Mouse (Mus musculus): ENCODE results near the gene Mettl26. TPM values are rescaled to one million over a fixed set of nuclear protein-coding genes. Genes with fewer than 3 reads are reported as not detected.

The Mettl26 gene
- polyA plus RNA-seq, 1 experiment: 23.6 TPM

DNA sequence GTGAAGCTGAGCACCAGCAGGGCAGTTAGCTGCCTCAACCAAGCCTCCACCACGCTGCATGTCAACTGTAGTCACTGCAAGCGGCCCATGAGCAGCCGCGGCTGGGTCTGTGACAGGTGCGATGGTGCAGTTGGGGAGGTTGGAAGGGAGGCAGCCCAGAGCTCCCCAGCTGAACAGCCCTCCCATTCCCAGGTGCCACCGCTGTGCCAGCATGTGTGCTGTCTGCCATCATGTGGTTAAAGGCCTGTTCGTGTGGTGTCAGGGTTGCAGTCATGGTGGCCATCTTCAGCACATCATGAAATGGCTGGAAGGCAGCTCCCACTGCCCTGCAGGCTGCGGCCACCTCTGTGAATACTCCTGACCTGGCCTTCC lies 46.7 kb upstream of the Mettl26 start:
- Histone ChIP-seq H3K79me2 (ENCODE audit: control insufficient read depth, insufficient read depth) (peaks cover 23% of the 10 kb centered on the region), H3K4me3 (peak overlapping the region; percentile 32), H3K4me2 (ENCODE audit: low read depth) (peak overlapping the region; percentile 62), H3K36me3 (ENCODE audit: control insufficient read depth, insufficient read depth) (no peaks in the 10 kb centered on the region), H3K27me3 (ENCODE audit: control insufficient read depth, insufficient read depth, insufficient read length) (no peaks in the 10 kb centered on the region), H3ac (ENCODE audit: control insufficient read depth, insufficient read length) (no peak overlapping the region)
- TF ChIP-seq MAX (IDR thresholded peaks at IDR 0.05; ENCODE audit: low read depth) (no peak), TCF12 (IDR thresholded peaks at IDR 0.05; ENCODE audit: insufficient read depth, poor library complexity, severe bottlenecking) (no peak), MYOD1 (IDR thresholded peaks at IDR 0.05; ENCODE audit: control insufficient read depth in 1 of 3, insufficient read length in 2 of 3, low read depth in 2 of 3) (peak in 1 of 3 experiments; percentile 3), USF1 (IDR thresholded peaks at IDR 0.05; ENCODE audit: low read depth) (no peak), E2F4 (IDR thresholded peaks at IDR 0.05; ENCODE audit: insufficient read depth) (no peak), MYOG (IDR thresholded peaks at IDR 0.05; ENCODE audit: control insufficient read depth in 1 of 3, insufficient read depth in 1 of 3, insufficient read length in 2 of 3, low read depth in 2 of 3) (peak in 2 of 3 experiments; percentile 12 to 54), POLR2A (IDR thresholded peaks at IDR 0.05; ENCODE audit: insufficient read length, low read depth) (no peak), TCF3 (IDR thresholded peaks at IDR 0.05; ENCODE audit: insufficient read length, low read depth) (no peak), POLR2AphosphoS2 (IDR thresholded peaks at IDR 0.05; ENCODE audit: insufficient read length, low read depth) (peak; percentile 74)

DNA sequence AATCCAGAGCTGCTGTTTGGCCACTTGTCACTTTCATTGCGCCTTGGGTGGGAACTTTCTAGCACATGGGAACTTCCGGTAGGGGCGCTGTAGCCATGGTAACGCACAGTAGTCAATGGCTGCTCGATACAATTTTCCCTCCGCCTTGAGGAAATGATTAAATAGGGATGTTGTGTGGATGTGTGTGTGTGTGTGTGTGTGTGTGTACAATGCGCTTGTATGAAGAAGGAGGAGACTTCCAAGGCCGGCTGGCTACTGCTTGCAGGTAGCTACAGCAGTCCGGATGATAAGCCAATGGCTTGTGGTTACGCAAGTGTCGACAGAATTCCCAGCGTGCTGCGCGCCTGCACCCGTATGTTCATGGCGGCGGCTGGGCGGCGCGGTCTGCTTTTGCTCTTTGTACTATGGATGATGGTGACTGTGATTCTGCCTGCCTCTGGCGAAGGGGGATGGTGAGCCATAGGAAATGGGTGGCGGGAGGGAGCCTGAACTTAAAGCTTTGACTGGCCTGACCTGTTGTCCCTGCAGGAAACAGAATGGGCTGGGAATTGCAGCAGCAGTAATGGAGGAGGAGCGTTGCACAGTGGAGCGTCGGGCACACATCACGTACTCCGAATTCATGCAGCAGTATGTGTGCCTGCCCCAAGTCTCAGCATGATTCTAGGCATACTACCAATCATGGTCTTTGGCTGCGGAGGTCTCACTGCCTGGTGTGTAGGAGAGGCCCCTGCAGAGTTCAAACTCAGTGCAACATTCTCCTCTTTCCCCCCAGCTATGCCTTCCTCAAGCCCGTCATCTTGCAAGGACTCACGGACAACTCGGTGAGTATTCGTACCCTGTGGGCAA lies 45.9 kb upstream of the Mettl26 start, which contains the start of gene Jmjd8:
Gene Jmjd8, plus strand, starts transcription at position 156 of the 846 bp plus-strand sequence.
- Histone ChIP-seq H3ac (ENCODE audit: control insufficient read depth, insufficient read length) (peak within 1 kb of the TSS; percentile 13), H3K27me3 (ENCODE audit: control insufficient read depth, insufficient read depth, insufficient read length) (no peaks in the 10 kb centered on the region), H3K79me2 (ENCODE audit: control insufficient read depth, insufficient read depth) (peaks cover 28% of the 10 kb centered on the region), H3K36me3 (ENCODE audit: control insufficient read depth, insufficient read depth) (no peaks in the 10 kb centered on the region), H3K4me3 (peak within 1 kb of the TSS; percentile 32), H3K4me2 (ENCODE audit: low read depth) (peak within 1 kb of the TSS; percentile 62)
- TF ChIP-seq TCF12 (IDR thresholded peaks at IDR 0.05; ENCODE audit: insufficient read depth, poor library complexity, severe bottlenecking) (no peak), SRF (IDR thresholded peaks at IDR 0.05; ENCODE audit: control insufficient read depth, insufficient read length, low read depth) (no peak), USF1 (IDR thresholded peaks at IDR 0.05; ENCODE audit: low read depth) (no peak), POLR2AphosphoS2 (IDR thresholded peaks at IDR 0.05; ENCODE audit: insufficient read length, low read depth) (peak; percentile 74), TCF3 (IDR thresholded peaks at IDR 0.05; ENCODE audit: insufficient read length, low read depth) (no peak), MYOG (IDR thresholded peaks at IDR 0.05; ENCODE audit: control insufficient read depth in 1 of 3, insufficient read depth in 1 of 3, insufficient read length in 2 of 3, low read depth in 2 of 3) (no peak), POLR2A (IDR thresholded peaks at IDR 0.05; ENCODE audit: insufficient read length, low read depth) (peak; percentile 74), E2F4 (IDR thresholded peaks at IDR 0.05; ENCODE audit: insufficient read depth) (no peak), MYOD1 (IDR thresholded peaks at IDR 0.05; ENCODE audit: control insufficient read depth in 1 of 3, insufficient read length in 2 of 3, low read depth in 2 of 3) (no peak), MAX (IDR thresholded peaks at IDR 0.05; ENCODE audit: low read depth) (no peak), REST (IDR thresholded peaks at IDR 0.05; ENCODE audit: insufficient read depth, insufficient read length) (no peak), CEBPB (IDR thresholded peaks at IDR 0.05; ENCODE audit: insufficient read depth, poor library complexity, severe bottlenecking) (0 out of 2 replicates have a peak, but pooled peaks have one; percentile 19)

DNA sequence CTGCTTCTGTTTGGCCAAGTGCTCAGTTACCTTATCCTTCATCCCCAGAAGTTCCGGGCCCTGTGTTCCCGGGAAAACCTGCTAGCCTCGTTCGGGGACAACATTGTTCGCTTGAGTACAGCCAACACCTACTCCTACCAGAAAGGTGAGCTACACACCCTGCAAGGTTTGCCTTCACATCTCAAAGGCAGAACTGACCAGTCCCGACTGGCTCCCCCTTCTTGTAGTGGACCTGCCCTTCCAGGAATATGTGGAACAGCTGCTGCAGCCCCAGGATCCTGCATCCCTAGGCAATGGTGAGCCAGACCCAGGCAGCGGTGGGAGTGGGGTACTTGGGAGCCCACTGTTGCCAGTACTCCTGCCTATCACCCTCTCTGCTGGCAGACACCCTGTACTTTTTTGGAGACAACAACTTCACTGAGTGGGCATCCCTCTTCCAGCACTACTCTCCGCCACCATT lies 45.3 kb upstream of the Mettl26 start:
- peak; percentile 74 for TF ChIP-seq POLR2AphosphoS2 (IDR thresholded peaks at IDR 0.05; ENCODE audit: insufficient read length, low read depth)
- TF ChIP-seq E2F4 (IDR thresholded peaks at IDR 0.05; ENCODE audit: insufficient read depth): no peak
- peak; percentile 13 for TF ChIP-seq POLR2A (IDR thresholded peaks at IDR 0.05; ENCODE audit: insufficient read length, low read depth)
- TF ChIP-seq USF1 (IDR thresholded peaks at IDR 0.05; ENCODE audit: low read depth): no peak
- TF ChIP-seq REST (IDR thresholded peaks at IDR 0.05; ENCODE audit: insufficient read depth, insufficient read length): no peak
- no peak for TF ChIP-seq TCF12 (IDR thresholded peaks at IDR 0.05; ENCODE audit: insufficient read depth, poor library complexity, severe bottlenecking)
- TF ChIP-seq TCF3 (IDR thresholded peaks at IDR 0.05; ENCODE audit: insufficient read length, low read depth): no peak
- TF ChIP-seq CEBPB (IDR thresholded peaks at IDR 0.05; ENCODE audit: insufficient read depth, poor library complexity, severe bottlenecking): no peak
- TF ChIP-seq MYOD1 (IDR thresholded peaks at IDR 0.05; ENCODE audit: control insufficient read depth in 1 of 3, insufficient read length in 2 of 3, low read depth in 2 of 3): no peak
- TF ChIP-seq MAX (IDR thresholded peaks at IDR 0.05; ENCODE audit: low read depth): no peak
- no peak for TF ChIP-seq MYOG (IDR thresholded peaks at IDR 0.05; ENCODE audit: control insufficient read depth in 1 of 3, insufficient read depth in 1 of 3, insufficient read length in 2 of 3, low read depth in 2 of 3)
- TF ChIP-seq SRF (IDR thresholded peaks at IDR 0.05; ENCODE audit: control insufficient read depth, insufficient read length, low read depth): no peak
- Histone ChIP-seq H3K4me3 (peak overlapping the region; percentile 32), H3K4me2 (ENCODE audit: low read depth) (peak overlapping the region; percentile 62), H3ac (ENCODE audit: control insufficient read depth, insufficient read length) (peak overlapping the region; percentile 13), H3K79me2 (ENCODE audit: control insufficient read depth, insufficient read depth) (peaks cover 35% of the 10 kb centered on the region), H3K27me3 (ENCODE audit: control insufficient read depth, insufficient read depth, insufficient read length) (no peaks in the 10 kb centered on the region), H3K36me3 (ENCODE audit: control insufficient read depth, insufficient read depth) (no peaks in the 10 kb centered on the region)

DNA sequence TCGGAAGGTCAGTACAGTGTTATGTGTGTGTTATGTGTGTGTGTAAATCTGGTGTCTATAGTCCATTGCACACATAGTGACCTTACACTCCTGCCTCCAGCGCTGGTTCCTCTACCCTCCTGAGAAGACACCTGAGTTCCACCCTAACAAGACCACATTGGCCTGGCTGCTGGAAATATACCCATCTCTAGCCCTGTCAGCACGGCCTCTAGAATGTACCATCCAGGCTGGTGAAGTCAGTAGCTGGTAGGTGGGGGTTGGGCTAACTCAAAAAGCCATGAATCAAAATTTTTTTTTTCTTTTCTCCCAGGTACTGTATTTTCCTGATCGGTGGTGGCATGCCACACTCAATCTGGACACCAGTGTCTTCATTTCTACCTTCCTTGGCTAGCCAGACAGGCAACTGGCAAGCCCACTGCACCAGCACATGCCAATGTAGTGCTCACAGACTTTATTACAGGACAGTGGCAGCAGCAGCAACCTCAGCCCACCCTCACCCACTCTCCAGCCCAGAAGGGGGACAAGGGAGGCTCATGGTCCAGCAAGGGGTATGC lies 44.6 kb upstream of the Mettl26 start:
- H3K36me3 ChIP-seq (ENCODE audit: control insufficient read depth, insufficient read depth): no peaks in the 10 kb centered on the region

More for the DNA sequence above, 44.6 kb upstream of the Mettl26 start:
- peaks cover 37% of the 10 kb centered on the region for H3K79me2 ChIP-seq (ENCODE audit: control insufficient read depth, insufficient read depth)
- H3K4me3 ChIP-seq: peak overlapping the region; percentile 32
- H3ac ChIP-seq (ENCODE audit: control insufficient read depth, insufficient read length): no peak overlapping the region
- no peaks in the 10 kb centered on the region for H3K27me3 ChIP-seq (ENCODE audit: control insufficient read depth, insufficient read depth, insufficient read length)
- no peak overlapping the region for H3K4me2 ChIP-seq (ENCODE audit: low read depth)
- TF ChIP-seq USF1 (IDR thresholded peaks at IDR 0.05; ENCODE audit: low read depth): no peak
- TF ChIP-seq POLR2A (IDR thresholded peaks at IDR 0.05; ENCODE audit: insufficient read length, low read depth): peak; percentile 26
